Mouse (Mus musculus): Measurements from ENCODE around the gene Fnbp1l.

- TF ChIP-seq CTCF (IDR thresholded peaks at IDR 0.05; ENCODE audit: extremely low read depth, insufficient read depth, low read length), result no peak
- TF ChIP-seq POLR2A (IDR thresholded peaks at IDR 0.05; ENCODE audit: extremely low read depth, insufficient read depth, low read length), result no peak
These were observed 119.9 kb downstream of the Fnbp1l start for GRCm38 (mm10) chr3:122499647-122500046.

Data from cortical plate, adult 2 months (tissue).